Mouse (Mus musculus): ENCODE data around the gene Wdhd1.
"Not testable (repeated sequence)": the region's sequence is repeated elsewhere in the genome, so short reads cannot be mapped to it uniquely, and the experiment has no call there.

Wdhd1 gene

GRCm38 (mm10) chr14:47276637-47277393 is at the start of gene Wdhd1, which contains the start of gene Socs4:
TSS of gene Wdhd1 (minus strand) at chr14:47276857.
TSS of gene Socs4 (plus strand) at chr14:47276931.
- DNase-seq, result peak; percentile 98

- no peak for DNase-seq
Observed at GRCm38 (mm10) chr14:47325965-47326761, 49.5 kb upstream of the Wdhd1 start.

- DNase-seq, result not testable (repeated sequence)
Observed at GRCm38 (mm10) chr14:47321581-47321980, 44.9 kb upstream of the Wdhd1 start.

GRCm38 (mm10) chr14:47319362-47319761 is 42.7 kb upstream of the Wdhd1 start:
- DNase-seq, result no peak

- DNase-seq, result peak; percentile 87 to 89
Observed at GRCm38 (mm10) chr14:47310342-47311181, 33.9 kb upstream of the Wdhd1 start.

- DNase-seq, result no peak
Observed at GRCm38 (mm10) chr14:47309061-47309460, 32.4 kb upstream of the Wdhd1 start.

GRCm38 (mm10) chr14:47307669-47308068 is 31.0 kb upstream of the Wdhd1 start:
- no peak for DNase-seq

GRCm38 (mm10) chr14:47305933-47306332 is 29.3 kb upstream of the Wdhd1 start:
- DNase-seq, result no peak

GRCm38 (mm10) chr14:47304814-47305405 is 28.3 kb upstream of the Wdhd1 start:
- no peak for DNase-seq

- DNase-seq, result no peak
Observed at GRCm38 (mm10) chr14:47302885-47303680, 26.4 kb upstream of the Wdhd1 start.

- DNase-seq, result peak in 1 of 2 experiments; percentile 25
Observed at GRCm38 (mm10) chr14:47298819-47299261, 22.2 kb upstream of the Wdhd1 start.

- no peak for DNase-seq
Observed at GRCm38 (mm10) chr14:47298408-47298792, 21.7 kb upstream of the Wdhd1 start.

- DNase-seq, result peak; percentile 93 to 96
Observed at GRCm38 (mm10) chr14:47297785-47298407, 21.2 kb upstream of the Wdhd1 start, which contains the start of gene Mapk1ip1l. TSS of gene Mapk1ip1l (plus strand) at chr14:47298266.

GRCm38 (mm10) chr14:47296232-47296631 is 19.6 kb upstream of the Wdhd1 start:
- DNase-seq, result no peak

GRCm38 (mm10) chr14:47294136-47294535 is 17.5 kb upstream of the Wdhd1 start:
- no peak for DNase-seq

- no peak for DNase-seq
Observed at GRCm38 (mm10) chr14:47291772-47292171, 15.1 kb upstream of the Wdhd1 start.

- no peak for DNase-seq
Observed at GRCm38 (mm10) chr14:47287021-47287420, 10.4 kb upstream of the Wdhd1 start.

- no peak for DNase-seq
Observed at GRCm38 (mm10) chr14:47286215-47286614, 9.6 kb upstream of the Wdhd1 start.

- DNase-seq, result no peak
Observed at GRCm38 (mm10) chr14:47285271-47285670, 8.6 kb upstream of the Wdhd1 start.

GRCm38 (mm10) chr14:47283568-47283967 is 6.9 kb upstream of the Wdhd1 start:
- DNase-seq, result no peak

GRCm38 (mm10) chr14:47281535-47281934 is 4.9 kb upstream of the Wdhd1 start:
- no peak for DNase-seq
